1 mouse cellular context compared by ENCODE assay signal in the genomic region with DNA sequence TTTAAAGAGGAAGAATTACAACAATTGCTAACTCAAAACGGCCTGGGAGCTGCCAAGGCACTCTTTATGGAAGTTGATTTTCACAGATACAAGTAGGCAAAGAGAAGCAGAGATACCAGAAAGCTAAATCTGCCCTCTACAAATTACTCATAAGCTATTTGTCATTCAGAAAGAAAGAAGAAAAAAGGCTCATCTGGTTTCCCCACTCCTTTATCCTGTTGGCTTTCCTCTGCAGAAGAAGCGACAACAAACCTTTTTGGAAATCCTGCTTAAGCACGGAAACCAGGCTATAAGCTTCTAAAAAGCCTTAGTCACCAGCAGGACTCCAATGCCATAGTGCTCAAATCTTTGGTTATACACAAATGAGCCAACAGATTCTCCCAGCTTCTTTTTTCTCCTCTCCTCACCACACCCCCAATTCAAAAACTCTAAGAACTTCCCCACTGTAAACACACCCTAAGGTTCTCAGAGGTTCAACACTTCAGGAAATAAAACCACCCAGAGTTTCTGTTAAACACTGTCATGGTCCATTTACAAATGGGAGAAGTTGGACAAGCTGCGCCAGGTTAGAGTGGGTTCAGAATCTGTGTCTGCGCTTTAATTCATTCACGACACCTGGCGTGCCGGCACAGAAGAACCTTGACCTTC.
TF ChIP-seq lines count a peak whose summit lies in the region.

No protein-coding gene starts in this region.

TF ChIP-seq in myocyte, 11 proteins besides CTCF, POLR2A, EP300 and RAD21 (continued from another document):
- no peak for TF ChIP-seq MAX (IDR thresholded peaks at IDR 0.05; ENCODE audit: low read depth)
- TF ChIP-seq MYOD1 (IDR thresholded peaks at IDR 0.05; ENCODE audit: control insufficient read depth in 1 of 3, insufficient read length in 2 of 3, low read depth in 2 of 3), result no peak
- no peak for TF ChIP-seq REST (IDR thresholded peaks at IDR 0.05; ENCODE audit: insufficient read depth, insufficient read length)
TF ChIP-seq in myocyte: peak in this region for 0.
